In genomic region chr15:27778256-27778655, GRCm38 (mm10) we compare ENCODE assay signal across 11 mouse cellular contexts.
A peak's percentile ranks its signal among the peaks of the same experiment; 100 is the strongest.
DNase-seq lines count a peak whose midpoint lies in the region; ATAC-seq and TF ChIP-seq lines count a peak whose summit lies in the region.
"Had no signal": no experiment of that assay in that cellular context is flagged by ENCODE, and none has a peak within 500 bp of the region (broad histone marks: within the 10 kb centered on the region; RNA-seq: fewer than 3 reads in every experiment).

No protein-coding gene starts in this region.

- no peaks in the 10 kb centered on the region for H3K27me3 ChIP-seq in heart, embryonic 15.5 days
- no peaks in the 10 kb centered on the region for H3K27me3 ChIP-seq in MEL (ENCODE audit: control insufficient read depth in 1 of 2, insufficient read depth in 2 of 2, low read length in 2 of 2)
- no peaks in the 10 kb centered on the region for H3K27me3 ChIP-seq in forebrain, embryonic 12.5 days
- no peaks in the 10 kb centered on the region for H3K27me3 ChIP-seq in liver, embryonic 16.5 days (ENCODE audit: control insufficient read depth, insufficient read depth, low read depth, low read length)
- H3K27me3 ChIP-seq: CH12.LX had no signal

- peak overlapping the region; percentile 90 for H3K27ac ChIP-seq in heart, embryonic 15.5 days
- no peak overlapping the region for H3K27ac ChIP-seq in MEL (ENCODE audit: control insufficient read depth, low read depth, low read length)
- peak overlapping the region; percentile 83 for H3K27ac ChIP-seq in forebrain, embryonic 12.5 days
- no peak overlapping the region for H3K27ac ChIP-seq in liver, embryonic 16.5 days (ENCODE audit: low read length)
- no peak overlapping the region for H3K27ac ChIP-seq in gastrocnemius, adult 2 months
- H3K27ac ChIP-seq: liver, embryonic 14.5 days had no signal

- no peak for TF ChIP-seq CTCF in MEL (IDR thresholded peaks at IDR 0.05 in 2 of 3, conservative IDR thresholded peaks at IDR 0.05 in 1 of 3; ENCODE audit: control insufficient read depth in 1 of 3, insufficient read depth in 1 of 3, low read depth in 2 of 3, low read length in 3 of 3, poor library complexity in 1 of 3, severe bottlenecking in 1 of 3)
- TF ChIP-seq CTCF in gastrocnemius, adult 2 months (IDR thresholded peaks at IDR 0.05), result no peak

- peaks cover 67% of the 10 kb centered on the region for H3K4me1 ChIP-seq in heart, embryonic 15.5 days (replicated peaks)
- H3K4me1 ChIP-seq in MEL (ENCODE audit: control insufficient read depth in 1 of 2, insufficient read depth in 2 of 2, low read length in 2 of 2), result no peaks in the 10 kb centered on the region
- H3K4me1 ChIP-seq in forebrain, embryonic 12.5 days, result peaks cover 73% of the 10 kb centered on the region
- H3K4me1 ChIP-seq in liver, embryonic 16.5 days (ENCODE audit: control insufficient read depth, low read depth, low read length), result no peaks in the 10 kb centered on the region

- ATAC-seq in heart, embryonic 15.5 days (replicated peaks; ENCODE audit: insufficient number of reproducible peaks, insufficient read depth, low FRiP score, low read depth), result peak; percentile 51
- peak; percentile 59 for ATAC-seq in forebrain, embryonic 12.5 days (ENCODE audit: low FRiP score)
- 0 out of 2 replicates have a peak, but pooled peaks have one; percentile 40 for ATAC-seq in liver, embryonic 16.5 days (ENCODE audit: low read depth)

- no peak for TF ChIP-seq RAD21 in MEL (IDR thresholded peaks at IDR 0.05; ENCODE audit: low read depth, low read length)

- no peaks in the 10 kb centered on the region for H3K79me2 ChIP-seq in MEL (ENCODE audit: control insufficient read depth, insufficient read depth, low read length, poor library complexity)

- peak overlapping the region; percentile 15 for H3K4me2 ChIP-seq in heart, embryonic 15.5 days
- no peak overlapping the region for H3K4me2 ChIP-seq in forebrain, embryonic 12.5 days
- H3K4me2 ChIP-seq in liver, embryonic 16.5 days (ENCODE audit: low read depth, low read length), result no peak overlapping the region

- H3K9me3 ChIP-seq in heart, embryonic 15.5 days (replicated peaks), result no peaks in the 10 kb centered on the region
- H3K9me3 ChIP-seq in MEL (replicated peaks; ENCODE audit: insufficient read depth, low read length), result no peaks in the 10 kb centered on the region
- H3K9me3 ChIP-seq in forebrain, embryonic 12.5 days, result no peaks in the 10 kb centered on the region
- H3K9me3 ChIP-seq in liver, embryonic 16.5 days (replicated peaks; ENCODE audit: control insufficient read depth, low read length), result no peaks in the 10 kb centered on the region

- intact Hi-C loops in gastrocnemius, adult 2 months (cut with DNase I), result no loop called here

- no peak for TF ChIP-seq POLR2A in MEL (IDR thresholded peaks at IDR 0.05; ENCODE audit: control insufficient read depth in 1 of 2, insufficient read depth in 1 of 2, low read depth in 1 of 2, low read length in 2 of 2, poor library complexity in 1 of 2)

- H3K4me3 ChIP-seq in heart, embryonic 15.5 days, result no peak overlapping the region
- no peak overlapping the region for H3K4me3 ChIP-seq in MEL (ENCODE audit: control insufficient read depth in 1 of 2, insufficient read depth in 1 of 2, low read depth in 2 of 2, low read length in 2 of 2)
- no peak overlapping the region for H3K4me3 ChIP-seq in forebrain, embryonic 12.5 days (replicated peaks)
- H3K4me3 ChIP-seq in liver, embryonic 16.5 days (ENCODE audit: low read depth, low read length), result no peak overlapping the region
- H3K4me3 ChIP-seq in gastrocnemius, adult 2 months, result no peak overlapping the region

- peaks cover 10% of the 10 kb centered on the region for H3K36me3 ChIP-seq in heart, embryonic 15.5 days
- no peaks in the 10 kb centered on the region for H3K36me3 ChIP-seq in MEL (ENCODE audit: control insufficient read depth in 1 of 2, insufficient read depth in 2 of 2, low read length in 2 of 2)
- peaks cover 11% of the 10 kb centered on the region for H3K36me3 ChIP-seq in forebrain, embryonic 12.5 days (replicated peaks)
- no peaks in the 10 kb centered on the region for H3K36me3 ChIP-seq in liver, embryonic 16.5 days (ENCODE audit: control insufficient read depth, insufficient read depth)

- 7% methylated on average over 3 of the region's 3 CpGs for WGBS in heart, embryonic 15.5 days
- WGBS in forebrain, embryonic 12.5 days, result 41% methylated on average over 3 of the region's 3 CpGs
- 43% methylated on average over 3 of the region's 3 CpGs for WGBS in liver, embryonic 16.5 days (ENCODE audit: insufficient replicate concordance)

- DNase-seq in heart, adult 18-20 months, result no peak
- DNase-seq in MEL (ENCODE audit: low read depth, low spot score), result peak; percentile 8
- no peak for DNase-seq in spleen, postnatal 4 days (ENCODE audit: low spot score in 2 of 2)
- DNase-seq in gastrocnemius, adult 2 months, result no peak
- DNase-seq in adrenal gland, postnatal 36 days, result no peak
- DNase-seq: gastrocnemius, postnatal 36 days had no signal

- no peak overlapping the region; the same call in 1 of the 2 replicates for H3K9ac ChIP-seq in heart, embryonic 15.5 days
- H3K9ac ChIP-seq in MEL (ENCODE audit: control insufficient read depth, low read depth, low read length, poor library complexity, severe bottlenecking), result no peak overlapping the region
- no peak overlapping the region for H3K9ac ChIP-seq in forebrain, embryonic 12.5 days
- no peak overlapping the region for H3K9ac ChIP-seq in liver, embryonic 16.5 days (ENCODE audit: low read depth, low read length)
- H3K9ac ChIP-seq: liver, embryonic 14.5 days had no signal

- no peak for TF ChIP-seq EP300 in MEL (IDR thresholded peaks at IDR 0.05; ENCODE audit: low read depth in 1 of 2, low read length in 2 of 2)

TF ChIP-seq in MEL, 35 proteins besides CTCF, POLR2A, EP300 and RAD21:
- no peak for TF ChIP-seq TAL1 (IDR thresholded peaks at IDR 0.05; ENCODE audit: low read length)
- TF ChIP-seq ZNF384 (IDR thresholded peaks at IDR 0.05; ENCODE audit: low read depth, low read length), result no peak
- no peak for TF ChIP-seq ZKSCAN1 (IDR thresholded peaks at IDR 0.05; ENCODE audit: low read depth, low read length)
- TF ChIP-seq MXI1 (IDR thresholded peaks at IDR 0.05; ENCODE audit: low read depth, low read length), result no peak
- no peak for TF ChIP-seq MYB (IDR thresholded peaks at IDR 0.05; ENCODE audit: low read depth, low read length)
- TF ChIP-seq GABPA (IDR thresholded peaks at IDR 0.05; ENCODE audit: low read depth, low read length), result no peak
- no peak for TF ChIP-seq TCF12 (IDR thresholded peaks at IDR 0.05; ENCODE audit: low read depth, low read length)
- TF ChIP-seq ZMIZ1 (IDR thresholded peaks at IDR 0.05; ENCODE audit: low read depth, low read length), result no peak
- no peak for TF ChIP-seq E2F4 (IDR thresholded peaks at IDR 0.05; ENCODE audit: borderline replicate concordance, low read depth, low read length)
- no peak for TF ChIP-seq KAT2A (conservative IDR thresholded peaks at IDR 0.05; ENCODE audit: low read depth, low read length)
- TF ChIP-seq NRF1 (IDR thresholded peaks at IDR 0.05; ENCODE audit: insufficient read depth, low read depth, low read length, poor library complexity, severe bottlenecking), result no peak
- no peak for TF ChIP-seq USF1 (IDR thresholded peaks at IDR 0.05; ENCODE audit: low read depth, low read length)
- no peak for TF ChIP-seq ELF1 (IDR thresholded peaks at IDR 0.05; ENCODE audit: low read depth, low read length)

Comparison
In these comparisons a context has a peak if more than half of its experiments do, and no peak if none do; other contexts are left out.
1. H3K27ac ChIP-seq: peak in heart, embryonic 15.5 days (single experiment) and forebrain, embryonic 12.5 days (single experiment); none in MEL (single experiment), liver, embryonic 16.5 days (single experiment) and gastrocnemius, adult 2 months (single experiment).
2. Peak in every context shown above with its lines, with median percentiles within 50 percentile points of each other: ATAC-seq.